Mouse (Mus musculus) thymus, adult 2 months (tissue): Measurements from ENCODE around the gene Rhbdl3. TPM values are rescaled to one million over a fixed set of nuclear protein-coding genes. Genes with fewer than 3 reads are reported as not detected.

Experiments used
- DNase-seq: peaks from one replicate; pipeline ENCODE4 v3.0.0; 2021
- H3K27ac ChIP-seq: fragments of 200-500 bp; 2 replicates; pipeline ENCODE4 v1.5.1; 2012; ENCODE audit warnings: low read length, control low read depth; ENCODE audit not compliant: control insufficient read depth, insufficient read depth
- H3K27me3 ChIP-seq: fragments of 200-500 bp; 2 replicates; pipeline ENCODE4 v1.6.1; 2012; ENCODE audit warnings: mild to moderate bottlenecking, low read length, moderate library complexity, mixed read lengths; ENCODE audit not compliant: control insufficient read depth, insufficient read depth
- H3K36me3 ChIP-seq: fragments of 200-500 bp; 2 replicates; pipeline ENCODE4 v1.6.1; 2012; ENCODE audit warnings: mild to moderate bottlenecking, low read length, moderate library complexity; ENCODE audit not compliant: control insufficient read depth, insufficient read depth
- H3K4me1 ChIP-seq: fragments of 200-500 bp; replicated peaks from 2 replicates; pipeline ENCODE4 v1.6.1; 2012; ENCODE audit warnings: low read length; ENCODE audit not compliant: control insufficient read depth, insufficient read depth
- H3K4me3 ChIP-seq: fragments of 200-500 bp; 2 replicates; pipeline ENCODE4 v1.5.1; 2012; ENCODE audit warnings: mild to moderate bottlenecking, low read length, control low read depth, moderate library complexity; ENCODE audit not compliant: control insufficient read depth, insufficient read depth
- CTCF ChIP-seq: fragments of 200-500 bp; IDR thresholded peaks from 2 replicates; pipeline ENCODE4 v1.5.1; 2012; ENCODE audit warnings: mild to moderate bottlenecking, control low read depth, low read length, moderate library complexity, borderline replicate concordance; ENCODE audit not compliant: control insufficient read depth, poor library complexity, insufficient read depth; ENCODE audit errors: extremely low read depth
- POLR2A ChIP-seq: fragments of 200-500 bp; IDR thresholded peaks from 2 replicates; pipeline ENCODE4 v1.6.1; 2012; ENCODE audit warnings: mild to moderate bottlenecking, low read length, control low read depth, moderate library complexity; ENCODE audit not compliant: control insufficient read depth, poor library complexity, insufficient read depth; ENCODE audit errors: extremely low read depth
- WGBS: fragments of 180-500 bp; shearing (Covaris S2); methylation state at CpG from one replicate; pipeline ENCODE4 v1.1.7; 2018; 5-methylcytosine and 5-hydroxymethylcytosine counted together
- polyA plus RNA-seq: library from polyadenylated mRNA; depleted of rRNA; stranded (reverse); fragments of >200 nt; gene quantifications from 2 replicates; pipeline ENCODE4 v1.2.3, GENCODE M21; 2012; rRNA removed

The Rhbdl3 gene
- polyA plus RNA-seq, 1 experiment = 9.6 TPM

DNA sequence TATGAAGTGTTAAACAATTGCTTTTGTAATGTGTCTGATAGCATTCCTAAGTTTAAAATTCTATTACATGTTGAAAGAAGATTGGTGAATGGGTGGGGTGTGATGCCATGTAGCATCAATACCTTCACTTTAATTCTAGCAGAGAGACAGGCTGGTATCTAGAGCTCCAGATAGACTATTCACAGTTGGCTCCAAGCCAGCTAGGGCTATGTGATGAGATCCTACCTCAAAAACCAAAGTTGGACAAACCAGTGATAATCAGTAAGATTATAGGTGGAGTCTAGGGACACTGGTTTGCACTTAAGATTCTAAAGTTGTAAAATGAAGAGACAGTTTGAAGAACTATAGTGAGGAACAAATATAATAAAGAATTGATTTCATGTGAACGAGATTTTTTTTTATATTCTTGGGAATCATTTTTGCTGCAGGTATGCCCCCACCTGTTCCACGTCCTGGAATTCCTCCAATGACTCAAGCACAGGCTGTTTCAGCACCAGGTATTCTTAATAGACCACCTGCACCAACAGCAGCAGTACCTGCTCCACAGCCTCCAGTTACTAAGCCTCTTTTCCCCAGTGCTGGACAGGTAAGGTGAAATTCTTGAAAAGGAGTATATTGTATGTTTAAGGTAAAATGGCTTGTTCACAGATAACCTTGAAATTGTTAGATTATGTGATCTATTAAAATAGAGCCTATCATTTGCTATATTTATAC, 90.9 kb downstream of the Rhbdl3 start:
- no peaks in the 10 kb centered on the region for H3K27me3 ChIP-seq
- peaks cover 94% of the 10 kb centered on the region for H3K36me3 ChIP-seq
- no peak for DNase-seq
- H3K27ac ChIP-seq = no peak overlapping the region
- no peak overlapping the region for H3K4me3 ChIP-seq
- no peak for TF ChIP-seq POLR2A
- TF ChIP-seq CTCF = no peak
- WGBS = 92% methylated on average over 2 of the region's 2 CpGs
- peaks cover 2% of the 10 kb centered on the region; the same call in 1 of the 2 replicates for H3K4me1 ChIP-seq

DNA sequence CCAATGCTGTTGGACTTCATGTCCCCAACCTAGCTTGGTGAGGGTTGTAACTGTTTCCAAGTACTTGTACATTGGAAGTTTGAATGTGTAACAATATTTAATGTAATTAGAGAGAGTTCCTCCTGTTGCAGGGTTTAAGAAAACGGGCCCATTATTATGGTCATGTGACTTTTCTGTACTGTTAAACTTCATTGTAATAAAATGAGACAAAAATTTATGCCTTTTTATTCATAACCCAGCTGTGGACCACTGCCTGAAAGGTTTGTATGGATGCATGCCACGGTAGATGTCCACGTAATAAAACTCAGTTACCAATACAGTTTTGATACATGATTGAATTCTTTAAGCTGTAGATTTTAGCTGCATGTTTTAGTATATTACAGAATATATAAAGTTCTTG, 95.2 kb downstream of the Rhbdl3 start:
- no peak for DNase-seq
- no peaks in the 10 kb centered on the region for H3K4me1 ChIP-seq
- H3K36me3 ChIP-seq = peaks cover 94% of the 10 kb centered on the region
- WGBS = 95% methylated on average over 3 of the region's 3 CpGs
- no peak overlapping the region for H3K4me3 ChIP-seq
- H3K27ac ChIP-seq = no peak overlapping the region
- H3K27me3 ChIP-seq = no peaks in the 10 kb centered on the region
- TF ChIP-seq CTCF = no peak
- no peak for TF ChIP-seq POLR2A

DNA sequence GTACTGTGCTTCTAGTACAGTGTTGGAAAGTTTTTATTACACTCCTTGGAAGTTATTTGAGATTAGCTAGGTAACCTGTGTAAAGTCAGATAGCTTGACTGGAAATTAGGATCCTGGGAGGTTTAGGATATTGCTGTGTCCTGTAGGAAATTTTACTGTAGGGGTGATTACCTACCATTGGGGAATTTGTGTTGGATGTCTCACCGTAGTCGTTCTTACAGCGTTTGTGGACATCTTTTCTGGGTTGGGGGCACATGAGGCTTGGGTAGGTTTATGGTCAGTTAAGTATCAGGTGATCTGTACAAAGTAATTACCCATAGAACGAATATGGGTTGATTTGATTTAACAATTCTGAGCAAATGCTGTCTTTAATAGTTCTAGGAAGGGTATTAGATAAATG, 95.9 kb downstream of the Rhbdl3 start:
- H3K4me1 ChIP-seq = no peaks in the 10 kb centered on the region
- no peak for TF ChIP-seq POLR2A
- TF ChIP-seq CTCF = no peak
- H3K36me3 ChIP-seq = peaks cover 91% of the 10 kb centered on the region
- no peaks in the 10 kb centered on the region for H3K27me3 ChIP-seq
- WGBS = 96% methylated on average over 4 of the region's 4 CpGs
- H3K27ac ChIP-seq = no peak overlapping the region
- no peak overlapping the region for H3K4me3 ChIP-seq
- no peak for DNase-seq

Other genes starting within 250 kb of the Rhbdl3 start
- gene Crlf3, start 219.9 kb upstream of the Rhbdl3 start, polyA plus RNA-seq = 65.0 and 65.3 TPM in 2 replicates
- 3.6 and 5.1 TPM in 2 replicates for gene Atad5, start 211.5 kb upstream of the Rhbdl3 start, polyA plus RNA-seq
- 5.1 and 6.8 TPM in 2 replicates for gene Tefm, start 158.7 kb upstream of the Rhbdl3 start, polyA plus RNA-seq
- 4.5 and 5.1 TPM in 2 replicates for gene Adap2, start 146.8 kb upstream of the Rhbdl3 start, polyA plus RNA-seq
- 4.3 and 4.9 TPM in 2 replicates for gene Rnf135, start 117.1 kb upstream of the Rhbdl3 start, polyA plus RNA-seq
- 11.7 and 13.7 TPM in 2 replicates for gene Rhot1, start 91.9 kb upstream of the Rhbdl3 start, polyA plus RNA-seq
- gene 5730455P16Rik, start 77.1 kb downstream of the Rhbdl3 start, polyA plus RNA-seq = 5.4 and 8.6 TPM in 2 replicates
- 243 and 267 TPM in 2 replicates for gene Zfp207, start 82.4 kb downstream of the Rhbdl3 start, polyA plus RNA-seq
- gene Psmd11, start 127.7 kb downstream of the Rhbdl3 start, polyA plus RNA-seq = 71.7 and 78.4 TPM in 2 replicates
- gene Cdk5r1, start 176.1 kb downstream of the Rhbdl3 start, polyA plus RNA-seq = 10.8 and 12.3 TPM in 2 replicates